Mouse (Mus musculus) heart, adult 11 months (tissue): ENCODE data around the gene Armc9.

Source experiments
- DNase-seq: peaks from one replicate; pipeline ENCODE4 v3.0.0; 2022

Armc9 gene

GRCm38 (mm10) chr1:86229184-86229829, 74.7 kb downstream of the Armc9 start:
- DNase-seq = peak; percentile 92

- DNase-seq = no peak
Observed at GRCm38 (mm10) chr1:86232631-86233030, 78.1 kb downstream of the Armc9 start.

- DNase-seq = peak; percentile 93
Observed at GRCm38 (mm10) chr1:86233808-86234207, 79.2 kb downstream of the Armc9 start.

- peak; percentile 84 for DNase-seq
Observed at GRCm38 (mm10) chr1:86235118-86235517, 80.5 kb downstream of the Armc9 start.

GRCm38 (mm10) chr1:86236442-86236841, 81.9 kb downstream of the Armc9 start:
- no peak for DNase-seq

- no peak for DNase-seq
Observed at GRCm38 (mm10) chr1:86239010-86239409, 84.4 kb downstream of the Armc9 start.

- DNase-seq = no peak
Observed at GRCm38 (mm10) chr1:86239871-86240270, 85.3 kb downstream of the Armc9 start.

GRCm38 (mm10) chr1:86240959-86241358, 86.4 kb downstream of the Armc9 start:
- no peak for DNase-seq

GRCm38 (mm10) chr1:86243490-86243889, 88.9 kb downstream of the Armc9 start:
- DNase-seq = no peak

GRCm38 (mm10) chr1:86245301-86246085, 90.9 kb downstream of the Armc9 start:
- DNase-seq = no peak

- no peak for DNase-seq
Observed at GRCm38 (mm10) chr1:86253410-86253809, 98.8 kb downstream of the Armc9 start.

- no peak for DNase-seq
Observed at GRCm38 (mm10) chr1:86256311-86256710, 101.7 kb downstream of the Armc9 start.

GRCm38 (mm10) chr1:86257228-86257627, 102.6 kb downstream of the Armc9 start:
- no peak for DNase-seq

- DNase-seq = no peak
Observed at GRCm38 (mm10) chr1:86258171-86258824, 103.7 kb downstream of the Armc9 start.

GRCm38 (mm10) chr1:86263564-86264339, 109.2 kb downstream of the Armc9 start:
- DNase-seq = peak; percentile 96

- no peak for DNase-seq
Observed at GRCm38 (mm10) chr1:86265060-86265459, 110.5 kb downstream of the Armc9 start.

- DNase-seq = no peak
Observed at GRCm38 (mm10) chr1:86268492-86269189, 114.1 kb downstream of the Armc9 start.

GRCm38 (mm10) chr1:86269190-86269508, 114.6 kb downstream of the Armc9 start:
- DNase-seq = peak; percentile 88

- no peak for DNase-seq
Observed at GRCm38 (mm10) chr1:86271707-86272106, 117.1 kb downstream of the Armc9 start.

GRCm38 (mm10) chr1:86277055-86277454, 122.5 kb downstream of the Armc9 start:
- DNase-seq = peak; percentile 91

- no peak for DNase-seq
Observed at GRCm38 (mm10) chr1:86281781-86282536, 127.4 kb downstream of the Armc9 start.

- DNase-seq = no peak
Observed at GRCm38 (mm10) chr1:86284101-86284500, 129.5 kb downstream of the Armc9 start.
